Mouse (Mus musculus): Measurements from ENCODE around the gene Gabbr2. TPM values are rescaled to one million over a fixed set of nuclear protein-coding genes. Genes with fewer than 3 reads are reported as not detected.

Gene Gabbr2
- polyA plus RNA-seq, 1 experiment from 2014 or later = 1.3 TPM

- Histone ChIP-seq H3K9me3 (replicated peaks) (no peaks in the 10 kb centered on the region), H3K4me1 (peaks cover 6% of the 10 kb centered on the region; the same call in 1 of the 2 replicates), H3K27me3 (no peaks in the 10 kb centered on the region), H3K36me3 (no peaks in the 10 kb centered on the region), H3K27ac (no peak overlapping the region), H3K4me3 (no peak overlapping the region), H3K9ac (no peak overlapping the region), H3K4me2 (replicated peaks) (no peak overlapping the region)
- 75% methylated on average over 14 of the region's 14 CpGs for WGBS
- no peak for ATAC-seq (ENCODE audit: low FRiP score)
These were observed 200.3 kb downstream of the Gabbr2 start for GRCm38 (mm10) chr4:46791268-46791951.

GRCm38 (mm10) chr4:46790609-46791267, 200.9 kb downstream of the Gabbr2 start:
- no peak overlapping the region for H3K9ac ChIP-seq
- H3K4me2 ChIP-seq (replicated peaks) = no peak overlapping the region
- 66% methylated on average over 9 of the region's 9 CpGs for WGBS
- H3K36me3 ChIP-seq = no peaks in the 10 kb centered on the region
- ATAC-seq (ENCODE audit: low FRiP score) = no peak
- peaks cover 6% of the 10 kb centered on the region; the same call in 1 of the 2 replicates for H3K4me1 ChIP-seq
- H3K9me3 ChIP-seq (replicated peaks) = no peaks in the 10 kb centered on the region
- H3K4me3 ChIP-seq = no peak overlapping the region
- H3K27me3 ChIP-seq = no peaks in the 10 kb centered on the region
- no peak overlapping the region for H3K27ac ChIP-seq

DNA sequence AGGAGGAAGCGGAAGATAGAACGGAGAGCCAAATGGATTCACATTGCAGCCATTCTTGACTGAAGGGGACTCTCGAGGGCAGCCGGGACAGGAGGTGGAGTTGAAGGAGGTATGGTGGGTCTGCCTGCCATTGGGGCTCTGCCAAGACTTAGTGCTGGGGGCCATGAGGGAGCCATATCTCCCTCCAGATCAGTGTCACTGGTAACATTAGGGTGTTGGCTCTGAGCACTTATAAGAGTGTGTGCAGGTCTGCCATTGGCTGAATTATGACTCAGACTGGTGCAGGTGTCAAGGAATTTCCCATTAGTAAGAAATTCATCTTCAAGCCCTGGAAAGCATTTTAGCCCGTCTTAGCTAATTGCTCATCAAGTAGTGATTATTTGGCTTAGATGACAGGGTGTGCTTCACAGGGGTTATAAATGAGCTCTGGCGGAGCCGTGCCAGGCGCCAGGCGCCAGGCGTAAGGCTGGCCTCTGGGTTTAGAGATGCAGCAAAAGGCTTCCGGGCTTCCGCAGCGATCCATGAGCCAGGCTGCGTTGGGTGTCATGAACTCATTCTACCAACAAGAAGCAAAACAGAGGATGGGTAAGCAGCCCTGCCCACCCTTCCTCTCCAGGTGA, 207.1 kb downstream of the Gabbr2 start:
- Histone ChIP-seq H3K27me3 (no peaks in the 10 kb centered on the region), H3K9me3 (replicated peaks) (no peaks in the 10 kb centered on the region), H3K36me3 (no peaks in the 10 kb centered on the region), H3K4me1 (no peaks in the 10 kb centered on the region), H3K4me2 (replicated peaks) (no peak overlapping the region), H3K4me3 (no peak overlapping the region), H3K9ac (no peak overlapping the region), H3K27ac (no peak overlapping the region; the same call in 1 of the 2 replicates)
- no peak for ATAC-seq (ENCODE audit: low FRiP score)
- 89% methylated on average over 14 of the region's 14 CpGs for WGBS

DNA sequence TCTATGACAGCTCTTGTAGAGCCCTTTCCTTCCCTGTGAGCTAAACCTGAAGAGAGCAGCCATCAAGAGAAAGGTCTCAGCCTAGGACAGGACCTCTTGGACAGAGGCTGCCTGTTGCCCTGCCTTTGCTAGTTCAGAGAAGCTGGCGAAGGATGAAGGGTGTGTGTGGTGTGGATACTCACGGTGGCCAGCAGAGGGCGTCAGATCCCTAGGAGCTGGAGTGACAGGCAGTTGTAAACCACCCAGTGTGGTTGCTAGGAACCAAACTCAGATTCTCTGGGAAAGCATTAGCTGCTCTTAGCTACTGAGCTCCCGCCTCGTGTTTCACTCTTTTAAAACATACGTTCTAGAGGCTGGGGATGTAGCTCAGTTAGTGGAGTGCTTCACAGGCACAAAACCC, 210.6 kb downstream of the Gabbr2 start:
- no peak overlapping the region for H3K4me2 ChIP-seq (replicated peaks)
- H3K27ac ChIP-seq = no peak overlapping the region
- 59% methylated on average over 6 of the region's 6 CpGs for WGBS
- no peaks in the 10 kb centered on the region for H3K4me1 ChIP-seq
- no peak overlapping the region for H3K4me3 ChIP-seq
- H3K27me3 ChIP-seq = no peaks in the 10 kb centered on the region
- no peak overlapping the region for H3K9ac ChIP-seq
- no peak for ATAC-seq (ENCODE audit: low FRiP score)
- H3K9me3 ChIP-seq (replicated peaks) = peaks cover 5% of the 10 kb centered on the region
- no peaks in the 10 kb centered on the region for H3K36me3 ChIP-seq

GRCm38 (mm10) chr4:46775959-46776358, 215.7 kb downstream of the Gabbr2 start:
- no peak for ATAC-seq (ENCODE audit: low FRiP score)
- Histone ChIP-seq H3K4me1 (no peaks in the 10 kb centered on the region), H3K9ac (no peak overlapping the region), H3K9me3 (replicated peaks) (peaks cover 5% of the 10 kb centered on the region), H3K36me3 (no peaks in the 10 kb centered on the region), H3K27me3 (no peaks in the 10 kb centered on the region), H3K27ac (no peak overlapping the region), H3K4me2 (replicated peaks) (no peak overlapping the region), H3K4me3 (no peak overlapping the region)
- 91% methylated on average over 5 of the region's 5 CpGs for WGBS

- H3K9me3 ChIP-seq (replicated peaks) = peaks cover 5% of the 10 kb centered on the region
- no peaks in the 10 kb centered on the region for H3K36me3 ChIP-seq
- H3K27ac ChIP-seq = no peak overlapping the region
- no peaks in the 10 kb centered on the region for H3K27me3 ChIP-seq
- WGBS = 20% methylated on average over 14 of the region's 14 CpGs
- H3K9ac ChIP-seq = no peak overlapping the region
- no peak overlapping the region for H3K4me2 ChIP-seq (replicated peaks)
- H3K4me3 ChIP-seq = no peak overlapping the region
- ATAC-seq (ENCODE audit: low FRiP score) = no peak
- H3K4me1 ChIP-seq = no peaks in the 10 kb centered on the region
These were observed 217.0 kb downstream of the Gabbr2 start for GRCm38 (mm10) chr4:46774652-46775051.

GRCm38 (mm10) chr4:46773243-46773642, 218.4 kb downstream of the Gabbr2 start:
- no peak overlapping the region for H3K27ac ChIP-seq
- no peak overlapping the region for H3K9ac ChIP-seq
- WGBS = 90% methylated on average over 3 of the region's 3 CpGs
- ATAC-seq (ENCODE audit: low FRiP score) = no peak
- H3K36me3 ChIP-seq = no peaks in the 10 kb centered on the region
- H3K4me2 ChIP-seq (replicated peaks) = no peak overlapping the region
- H3K27me3 ChIP-seq = no peaks in the 10 kb centered on the region
- H3K9me3 ChIP-seq (replicated peaks) = peaks cover 5% of the 10 kb centered on the region
- H3K4me1 ChIP-seq = no peaks in the 10 kb centered on the region
- H3K4me3 ChIP-seq = no peak overlapping the region

GRCm38 (mm10) chr4:46772591-46772990, 219.1 kb downstream of the Gabbr2 start:
- ATAC-seq (ENCODE audit: low FRiP score) = no peak
- Histone ChIP-seq H3K4me1 (no peaks in the 10 kb centered on the region), H3K9ac (no peak overlapping the region), H3K4me2 (replicated peaks) (no peak overlapping the region), H3K27ac (no peak overlapping the region), H3K9me3 (replicated peaks) (no peaks in the 10 kb centered on the region), H3K27me3 (no peaks in the 10 kb centered on the region), H3K36me3 (no peaks in the 10 kb centered on the region), H3K4me3 (no peak overlapping the region)
- 65% methylated on average over 2 of the region's 2 CpGs for WGBS

GRCm38 (mm10) chr4:46771116-46771515, 220.6 kb downstream of the Gabbr2 start:
- no peaks in the 10 kb centered on the region for H3K9me3 ChIP-seq (replicated peaks)
- no peak for ATAC-seq (ENCODE audit: low FRiP score)
- no peak overlapping the region for H3K27ac ChIP-seq
- H3K4me2 ChIP-seq (replicated peaks) = no peak overlapping the region
- H3K27me3 ChIP-seq = no peaks in the 10 kb centered on the region
- H3K9ac ChIP-seq = no peak overlapping the region
- no peak overlapping the region for H3K4me3 ChIP-seq
- 86% methylated on average over 12 of the region's 12 CpGs for WGBS
- H3K36me3 ChIP-seq = no peaks in the 10 kb centered on the region
- no peaks in the 10 kb centered on the region for H3K4me1 ChIP-seq

- ATAC-seq (ENCODE audit: low FRiP score) = no peak
- Histone ChIP-seq H3K4me3 (no peak overlapping the region), H3K27ac (no peak overlapping the region), H3K27me3 (no peaks in the 10 kb centered on the region), H3K9me3 (replicated peaks) (no peaks in the 10 kb centered on the region), H3K9ac (no peak overlapping the region), H3K4me1 (no peaks in the 10 kb centered on the region), H3K4me2 (replicated peaks) (no peak overlapping the region), H3K36me3 (no peaks in the 10 kb centered on the region)
- 77% methylated on average over 2 of the region's 2 CpGs for WGBS
These were observed 221.0 kb downstream of the Gabbr2 start for GRCm38 (mm10) chr4:46770635-46771034.

- WGBS = 88% methylated on average over 8 of the region's 8 CpGs
- ATAC-seq (ENCODE audit: low FRiP score) = no peak
These were observed 221.6 kb downstream of the Gabbr2 start for GRCm38 (mm10) chr4:46770090-46770489.

GRCm38 (mm10) chr4:46766326-46766725, 225.3 kb downstream of the Gabbr2 start:
- ATAC-seq (ENCODE audit: low FRiP score) = no peak
- Histone ChIP-seq H3K4me2 (replicated peaks) (no peak overlapping the region), H3K27ac (no peak overlapping the region), H3K9me3 (replicated peaks) (no peaks in the 10 kb centered on the region), H3K36me3 (no peaks in the 10 kb centered on the region), H3K27me3 (no peaks in the 10 kb centered on the region), H3K9ac (no peak overlapping the region), H3K4me1 (no peaks in the 10 kb centered on the region), H3K4me3 (no peak overlapping the region)
- WGBS = 68% methylated on average over 7 of the region's 7 CpGs

More at GRCm38 (mm10) chr4:46770090-46770489, 221.6 kb downstream of the Gabbr2 start:
- Histone ChIP-seq H3K27ac (no peak overlapping the region), H3K9me3 (replicated peaks) (no peaks in the 10 kb centered on the region), H3K4me1 (no peaks in the 10 kb centered on the region), H3K4me2 (replicated peaks) (no peak overlapping the region), H3K9ac (no peak overlapping the region), H3K27me3 (no peaks in the 10 kb centered on the region), H3K4me3 (no peak overlapping the region), H3K36me3 (no peaks in the 10 kb centered on the region)

Measured in hindbrain, embryonic 12.5 days (tissue).